Mouse (Mus musculus): Measurements from ENCODE around the gene Abhd6.

DNA sequence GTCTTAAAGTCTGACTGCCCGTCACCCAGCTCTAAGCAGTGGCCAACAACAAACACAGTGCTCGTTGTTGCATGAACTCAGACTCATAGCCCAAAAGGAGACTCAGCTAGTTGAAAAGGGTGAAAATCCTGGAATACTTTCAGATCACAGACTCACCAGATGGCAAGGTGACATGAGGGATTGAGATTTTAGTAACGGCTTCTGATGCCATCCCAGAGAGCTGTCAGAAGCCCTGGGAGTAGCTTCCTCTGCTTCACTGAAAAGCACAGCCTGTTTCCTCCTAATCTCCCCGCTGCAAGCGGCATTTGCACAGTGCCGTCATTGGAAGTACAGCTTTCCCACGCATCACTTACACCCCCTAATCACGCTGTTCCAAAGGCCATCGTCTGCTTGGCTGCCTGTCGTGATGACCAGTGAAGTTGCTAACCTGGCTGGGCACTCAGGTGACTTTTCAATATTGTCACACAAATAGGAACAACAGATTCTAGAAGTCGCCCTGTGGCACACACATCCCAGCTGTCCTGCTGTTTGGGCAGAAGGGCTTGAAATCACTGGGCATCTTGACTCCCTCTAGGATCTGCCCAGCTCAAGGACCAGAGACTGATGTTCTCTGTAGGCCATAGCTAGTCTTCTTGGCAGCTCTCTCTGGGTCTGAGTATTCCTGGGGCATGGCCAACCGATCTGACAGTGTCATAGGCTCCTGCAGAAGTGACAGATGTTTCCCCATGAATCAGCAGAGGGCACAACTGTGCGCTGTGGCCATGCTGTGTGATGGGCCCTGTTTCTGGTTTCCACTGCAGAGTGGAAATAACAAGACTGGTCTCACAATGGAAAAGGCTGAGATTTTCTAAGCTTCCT is 29.6 kb downstream of the Abhd6 start:
- TF ChIP-seq CTCF (IDR thresholded peaks at IDR 0.05; ENCODE audit: low read depth, low read length) = no peak
- no peak for TF ChIP-seq TAL1 (conservative IDR thresholded peaks at IDR 0.05; ENCODE audit: low read depth, low read length)
